Mouse (Mus musculus) midbrain, embryonic 13.5 days (tissue): ENCODE results near the gene Cnnm2. TPM values are rescaled to one million over a fixed set of nuclear protein-coding genes. Genes with fewer than 3 reads are reported as not detected.

Experiments
- ATAC-seq: fragments of 200-750 bp; cut with Nextera tagmentation; 2 replicates; pipeline ENCODE4 v1.8.0; 2017; ENCODE audit warnings: mild to moderate bottlenecking, moderate TSS enrichment, moderate library complexity
- H3K27ac ChIP-seq: fragments of 300-500 bp; sonication (generic); 2 replicates; pipeline ENCODE4 v1.5.1; 2015; ENCODE audit warnings: inconsistent platforms, mild to moderate bottlenecking, moderate library complexity
- H3K27me3 ChIP-seq: fragments of 300-500 bp; sonication (generic); 2 replicates; pipeline ENCODE4 v1.6.1; 2015; ENCODE audit warnings: mild to moderate bottlenecking, inconsistent platforms
- H3K36me3 ChIP-seq: fragments of 300-500 bp; sonication (generic); 2 replicates; pipeline ENCODE4 v1.6.1; 2015; ENCODE audit warnings: mild to moderate bottlenecking, inconsistent platforms
- H3K4me1 ChIP-seq: fragments of 300-500 bp; sonication (generic); replicated peaks from 2 replicates; pipeline ENCODE4 v1.6.1; 2015; ENCODE audit warnings: inconsistent platforms
- H3K4me2 ChIP-seq: fragments of 300-500 bp; sonication (generic); replicated peaks from 2 replicates; pipeline ENCODE4 v1.6.1; 2015; ENCODE audit warnings: moderate library complexity, mild to moderate bottlenecking, inconsistent platforms
- H3K4me3 ChIP-seq: fragments of 300-500 bp; sonication (generic); replicated peaks from 2 replicates; pipeline ENCODE4 v1.5.1; 2015; ENCODE audit warnings: mild to moderate bottlenecking, inconsistent platforms
- H3K9ac ChIP-seq: fragments of 300-500 bp; sonication (generic); replicated peaks from 2 replicates; pipeline ENCODE4 v1.6.1; 2015; ENCODE audit warnings: mild to moderate bottlenecking, inconsistent platforms
- H3K9me3 ChIP-seq: fragments of 300-500 bp; sonication (generic); 2 replicates; pipeline ENCODE4 v1.6.1; 2016; ENCODE audit warnings: mild to moderate bottlenecking, inconsistent platforms
- WGBS: fragments of 180-500 bp; shearing (Covaris S2); methylation state at CpG from one replicate; pipeline ENCODE4 v1.1.7; 2015; 5-methylcytosine and 5-hydroxymethylcytosine counted together
- polyA plus RNA-seq: library from polyadenylated mRNA; unstranded; fragments of >200 nt; fragmentation: Nextera tagmentation; extraction: Ambion mirVana; gene quantifications from 2 replicates; pipeline ENCODE4 v1.2.1, GENCODE M21; 2015

Gene Cnnm2
- polyA plus RNA-seq, 1 experiment from 2014 or later: 7.5 TPM

- H3K4me2 ChIP-seq: no peak overlapping the region
- H3K27me3 ChIP-seq: no peaks in the 10 kb centered on the region
- H3K36me3 ChIP-seq: peaks cover 38% of the 10 kb centered on the region
- ATAC-seq: no peak
- H3K27ac ChIP-seq: no peak overlapping the region
- no peak overlapping the region for H3K9ac ChIP-seq
- H3K4me1 ChIP-seq: no peaks in the 10 kb centered on the region
- peaks cover 6% of the 10 kb centered on the region for H3K9me3 ChIP-seq
- H3K4me3 ChIP-seq: no peak overlapping the region
- 65% methylated on average over 5 of the region's 5 CpGs for WGBS
These were observed 137.9 kb downstream of the Cnnm2 start for GRCm38 (mm10) chr19:46899306-46899705.

- WGBS: 81% methylated on average over 5 of the region's 5 CpGs
- Histone ChIP-seq H3K9ac (no peak overlapping the region), H3K9me3 (peaks cover 6% of the 10 kb centered on the region), H3K27ac (no peak overlapping the region), H3K36me3 (peaks cover 36% of the 10 kb centered on the region), H3K4me1 (no peaks in the 10 kb centered on the region), H3K27me3 (no peaks in the 10 kb centered on the region), H3K4me2 (no peak overlapping the region), H3K4me3 (no peak overlapping the region)
- no peak for ATAC-seq
These were observed 138.5 kb downstream of the Cnnm2 start for GRCm38 (mm10) chr19:46899871-46900270.

GRCm38 (mm10) chr19:46900786-46901185 lies 139.4 kb downstream of the Cnnm2 start:
- Histone ChIP-seq H3K36me3 (peaks cover 32% of the 10 kb centered on the region), H3K27ac (no peak overlapping the region)
- 94% methylated on average over 6 of the region's 6 CpGs for WGBS

GRCm38 (mm10) chr19:46901323-46901722 lies 139.9 kb downstream of the Cnnm2 start:
- no peak overlapping the region for H3K4me2 ChIP-seq
- H3K27ac ChIP-seq: no peak overlapping the region
- WGBS: 96% methylated on average over 5 of the region's 5 CpGs
- peaks cover 28% of the 10 kb centered on the region for H3K36me3 ChIP-seq
- H3K9me3 ChIP-seq: peaks cover 6% of the 10 kb centered on the region
- ATAC-seq: no peak
- no peaks in the 10 kb centered on the region for H3K27me3 ChIP-seq
- no peak overlapping the region for H3K9ac ChIP-seq
- H3K4me1 ChIP-seq: no peaks in the 10 kb centered on the region; the same call in 1 of the 2 replicates
- no peak overlapping the region for H3K4me3 ChIP-seq

More at GRCm38 (mm10) chr19:46900786-46901185, 139.4 kb downstream of the Cnnm2 start:
- Histone ChIP-seq H3K9ac (no peak overlapping the region), H3K4me3 (no peak overlapping the region), H3K9me3 (peaks cover 6% of the 10 kb centered on the region), H3K27me3 (no peaks in the 10 kb centered on the region), H3K4me1 (no peaks in the 10 kb centered on the region), H3K4me2 (no peak overlapping the region)
- no peak for ATAC-seq

- WGBS: 95% methylated on average over 5 of the region's 5 CpGs
These were observed 142.0 kb downstream of the Cnnm2 start for GRCm38 (mm10) chr19:46903379-46903778.

GRCm38 (mm10) chr19:46904907-46905306 lies 143.5 kb downstream of the Cnnm2 start:
- no peaks in the 10 kb centered on the region for H3K9me3 ChIP-seq
- 97% methylated on average over 1 of the region's 1 CpGs for WGBS
- no peak overlapping the region for H3K4me3 ChIP-seq
- no peak overlapping the region for H3K27ac ChIP-seq
- peaks cover 8% of the 10 kb centered on the region for H3K4me1 ChIP-seq
- 0 out of 2 replicates have a peak, but pooled peaks cover 2% of the 10 kb centered on the region for H3K36me3 ChIP-seq
- no peak overlapping the region for H3K4me2 ChIP-seq
- H3K9ac ChIP-seq: no peak overlapping the region
- no peak for ATAC-seq
- no peaks in the 10 kb centered on the region for H3K27me3 ChIP-seq

More at GRCm38 (mm10) chr19:46903379-46903778, 142.0 kb downstream of the Cnnm2 start:
- Histone ChIP-seq H3K9me3 (no peaks in the 10 kb centered on the region), H3K27ac (no peak overlapping the region), H3K36me3 (peaks cover 11% of the 10 kb centered on the region), H3K4me2 (no peak overlapping the region), H3K27me3 (no peaks in the 10 kb centered on the region), H3K4me3 (no peak overlapping the region), H3K4me1 (no peaks in the 10 kb centered on the region; the same call in 1 of the 2 replicates), H3K9ac (no peak overlapping the region)
- no peak for ATAC-seq

- H3K36me3 ChIP-seq: 0 out of 2 replicates have a peak, but pooled peaks cover 2% of the 10 kb centered on the region
- H3K4me2 ChIP-seq: no peak overlapping the region
- no peak overlapping the region for H3K27ac ChIP-seq
- H3K9me3 ChIP-seq: no peaks in the 10 kb centered on the region
- peaks cover 8% of the 10 kb centered on the region for H3K4me1 ChIP-seq
- no peak overlapping the region for H3K4me3 ChIP-seq
- H3K9ac ChIP-seq: no peak overlapping the region
- no peak for ATAC-seq
- H3K27me3 ChIP-seq: no peaks in the 10 kb centered on the region
These were observed 144.0 kb downstream of the Cnnm2 start for GRCm38 (mm10) chr19:46905383-46905782.

GRCm38 (mm10) chr19:46905971-46906370 lies 144.6 kb downstream of the Cnnm2 start:
- Histone ChIP-seq H3K27ac (no peak overlapping the region), H3K9ac (no peak overlapping the region), H3K4me2 (no peak overlapping the region), H3K36me3 (0 out of 2 replicates have a peak, but pooled peaks cover 2% of the 10 kb centered on the region), H3K4me1 (peaks cover 8% of the 10 kb centered on the region), H3K27me3 (no peaks in the 10 kb centered on the region), H3K9me3 (no peaks in the 10 kb centered on the region), H3K4me3 (no peak overlapping the region)
- WGBS: 89% methylated on average over 4 of the region's 4 CpGs
- no peak for ATAC-seq

- Histone ChIP-seq H3K9me3 (no peaks in the 10 kb centered on the region), H3K27me3 (no peaks in the 10 kb centered on the region), H3K9ac (no peak overlapping the region), H3K4me3 (no peak overlapping the region), H3K27ac (no peak overlapping the region), H3K36me3 (0 out of 2 replicates have a peak, but pooled peaks cover 2% of the 10 kb centered on the region), H3K4me1 (peaks cover 8% of the 10 kb centered on the region), H3K4me2 (no peak overlapping the region)
- no peak for ATAC-seq
- 62% methylated on average over 5 of the region's 5 CpGs for WGBS
These were observed 146.8 kb downstream of the Cnnm2 start for GRCm38 (mm10) chr19:46908207-46908606.

- Histone ChIP-seq H3K4me2 (no peak overlapping the region), H3K9ac (no peak overlapping the region), H3K4me3 (no peak overlapping the region), H3K9me3 (no peaks in the 10 kb centered on the region), H3K4me1 (peaks cover 8% of the 10 kb centered on the region), H3K27ac (no peak overlapping the region), H3K27me3 (no peaks in the 10 kb centered on the region), H3K36me3 (no peaks in the 10 kb centered on the region)
- no peak for ATAC-seq
- 33% methylated on average over 4 of the region's 4 CpGs for WGBS
These were observed 147.6 kb downstream of the Cnnm2 start for GRCm38 (mm10) chr19:46908977-46909376.

- Histone ChIP-seq H3K4me3 (no peak overlapping the region), H3K4me2 (no peak overlapping the region), H3K27me3 (no peaks in the 10 kb centered on the region), H3K9me3 (no peaks in the 10 kb centered on the region), H3K36me3 (no peaks in the 10 kb centered on the region), H3K9ac (no peak overlapping the region), H3K4me1 (peaks cover 8% of the 10 kb centered on the region), H3K27ac (no peak overlapping the region)
- no peak for ATAC-seq
- WGBS: 86% methylated on average over 3 of the region's 3 CpGs
These were observed 150.1 kb downstream of the Cnnm2 start for GRCm38 (mm10) chr19:46911492-46911891.

GRCm38 (mm10) chr19:46913626-46914025 lies 152.2 kb downstream of the Cnnm2 start:
- peaks cover 8% of the 10 kb centered on the region for H3K4me1 ChIP-seq
- WGBS: 96% methylated on average over 11 of the region's 11 CpGs
- no peak overlapping the region for H3K27ac ChIP-seq
- ATAC-seq: no peak
- no peak overlapping the region for H3K4me2 ChIP-seq
- no peaks in the 10 kb centered on the region for H3K9me3 ChIP-seq
- H3K36me3 ChIP-seq: no peaks in the 10 kb centered on the region
- no peaks in the 10 kb centered on the region for H3K27me3 ChIP-seq
- H3K9ac ChIP-seq: no peak overlapping the region
- H3K4me3 ChIP-seq: no peak overlapping the region

- no peaks in the 10 kb centered on the region for H3K9me3 ChIP-seq
- H3K9ac ChIP-seq: no peak overlapping the region
- no peaks in the 10 kb centered on the region for H3K36me3 ChIP-seq
- no peak overlapping the region for H3K4me3 ChIP-seq
- no peaks in the 10 kb centered on the region for H3K4me1 ChIP-seq
- H3K27me3 ChIP-seq: no peaks in the 10 kb centered on the region
- ATAC-seq: no peak
- WGBS: 64% methylated on average over 9 of the region's 9 CpGs
- H3K4me2 ChIP-seq: no peak overlapping the region
- no peak overlapping the region for H3K27ac ChIP-seq
These were observed 154.1 kb downstream of the Cnnm2 start for GRCm38 (mm10) chr19:46915406-46916080.
